Mouse (Mus musculus) ES-CJ7 (cell line): ENCODE data around the gene Crybg2.

ENCODE experiments used
- DNase-seq: peaks from one replicate; pipeline ENCODE4 v3.0.0; 2011; ENCODE audit warnings: low read depth, low spot score

Gene Crybg2

GRCm38 (mm10) chr4:134094923-134095547, 34.4 kb downstream of the Crybg2 start, which contains the start of gene Cd52:
Cd52 (minus strand) TSS chr4:134095082.
- no peak for DNase-seq

GRCm38 (mm10) chr4:134096120-134096519, 35.5 kb downstream of the Crybg2 start:
- DNase-seq, result no peak

GRCm38 (mm10) chr4:134097015-134097608, 36.5 kb downstream of the Crybg2 start:
- no peak for DNase-seq

- DNase-seq, result no peak
These were observed 38.0 kb downstream of the Crybg2 start for GRCm38 (mm10) chr4:134098628-134099027.

- no peak for DNase-seq
These were observed 39.6 kb downstream of the Crybg2 start for GRCm38 (mm10) chr4:134100245-134100644.

- peak; percentile 98 for DNase-seq
These were observed 41.5 kb downstream of the Crybg2 start, which contains the start of gene Ubxn11 for GRCm38 (mm10) chr4:134101979-134102741. Ubxn11 (plus strand) TSS chr4:134102570.

- DNase-seq, result no peak
These were observed 42.1 kb downstream of the Crybg2 start for GRCm38 (mm10) chr4:134102742-134103119.

GRCm38 (mm10) chr4:134106105-134106504, 45.5 kb downstream of the Crybg2 start:
- DNase-seq, result no peak

GRCm38 (mm10) chr4:134107730-134108129, 47.1 kb downstream of the Crybg2 start:
- no peak for DNase-seq

GRCm38 (mm10) chr4:134108196-134108595, 47.6 kb downstream of the Crybg2 start:
- DNase-seq, result peak; percentile 33

GRCm38 (mm10) chr4:134110653-134111052, 50.0 kb downstream of the Crybg2 start:
- peak; percentile 33 for DNase-seq

- DNase-seq, result no peak
These were observed 51.8 kb downstream of the Crybg2 start for GRCm38 (mm10) chr4:134112403-134112802.

GRCm38 (mm10) chr4:134113356-134113994, 52.9 kb downstream of the Crybg2 start:
- peak; percentile 70 for DNase-seq

- no peak for DNase-seq
These were observed 53.4 kb downstream of the Crybg2 start for GRCm38 (mm10) chr4:134114038-134114437.

- DNase-seq, result peak; percentile 93
These were observed 54.9 kb downstream of the Crybg2 start for GRCm38 (mm10) chr4:134115215-134116144.

GRCm38 (mm10) chr4:134116501-134116900, 55.9 kb downstream of the Crybg2 start:
- peak; percentile 72 for DNase-seq

GRCm38 (mm10) chr4:134117012-134117411, 56.4 kb downstream of the Crybg2 start:
- peak; percentile 91 for DNase-seq

GRCm38 (mm10) chr4:134118126-134118800, 57.6 kb downstream of the Crybg2 start:
- peak; percentile 83 for DNase-seq

- peak; percentile 67 for DNase-seq
These were observed 58.4 kb downstream of the Crybg2 start for GRCm38 (mm10) chr4:134119042-134119441.

GRCm38 (mm10) chr4:134119644-134120043, 59.0 kb downstream of the Crybg2 start:
- peak; percentile 93 for DNase-seq
